Mouse (Mus musculus) megakaryocyte, embryonic 14.5 days (primary cell): ENCODE measurements around the gene Shq1. TPM values are rescaled to one million over a fixed set of nuclear protein-coding genes. Genes with fewer than 3 reads are reported as not detected.

Experiments used
- H3K27me3 ChIP-seq: replicated peaks from 2 replicates; pipeline ENCODE3; 2012; ENCODE audit warnings: inconsistent platforms
- H3K36me3 ChIP-seq: replicated peaks from 2 replicates; pipeline ENCODE3; 2012; ENCODE audit warnings: low read length, inconsistent platforms, mixed read lengths
- H3K4me1 ChIP-seq: 2 replicates; pipeline ENCODE4 v1.6.1; 2012; ENCODE audit warnings: inconsistent platforms
- H3K4me3 ChIP-seq: replicated peaks from 2 replicates; pipeline ENCODE3; 2012; ENCODE audit warnings: moderate library complexity, mild to moderate bottlenecking, inconsistent platforms
- H3K9me3 ChIP-seq: 2 replicates; pipeline ENCODE4 v1.6.1; 2012; ENCODE audit warnings: inconsistent platforms
- FLI1 ChIP-seq: IDR thresholded peaks from 2 replicates; pipeline ENCODE4 v1.6.1; 2012; ENCODE audit warnings: low read length, inconsistent platforms, mixed read lengths
- GATA1 ChIP-seq: IDR thresholded peaks from 3 replicates; pipeline ENCODE4 v1.6.1; 2012; ENCODE audit warnings: mixed read lengths, low read length, inconsistent platforms, borderline replicate concordance
- polyA plus RNA-seq: library from polyadenylated mRNA; stranded (reverse); fragments of >175 nt; gene quantifications from 2 replicates; pipeline ENCODE4 v1.2.3, GENCODE M21; 2012; ENCODE audit warnings: low replicate concordance; ENCODE audit not compliant: insufficient read depth

The Shq1 gene
- polyA plus RNA-seq, 1 experiment = 9.3 TPM

- H3K4me3 ChIP-seq = no peak overlapping the region
- no peaks in the 10 kb centered on the region for H3K36me3 ChIP-seq
- TF ChIP-seq FLI1 (no peak), GATA1 (no peak)
- H3K9me3 ChIP-seq = peaks cover 11% of the 10 kb centered on the region
- H3K27me3 ChIP-seq = peaks cover 43% of the 10 kb centered on the region
- peaks cover 27% of the 10 kb centered on the region for H3K4me1 ChIP-seq
These were observed 36.6 kb upstream of the Shq1 start for GRCm38 (mm10) chr6:100707557-100707956.

- Histone ChIP-seq H3K36me3 (no peaks in the 10 kb centered on the region), H3K27me3 (peaks cover 45% of the 10 kb centered on the region), H3K9me3 (peaks cover 17% of the 10 kb centered on the region), H3K4me3 (no peak overlapping the region), H3K4me1 (peaks cover 27% of the 10 kb centered on the region)
- TF ChIP-seq FLI1 = no peak
- TF ChIP-seq GATA1 = no peak
These were observed 35.9 kb upstream of the Shq1 start for GRCm38 (mm10) chr6:100706861-100707260.

GRCm38 (mm10) chr6:100705366-100705811 is 34.4 kb upstream of the Shq1 start:
- Histone ChIP-seq H3K9me3 (peaks cover 14% of the 10 kb centered on the region), H3K4me1 (peaks cover 27% of the 10 kb centered on the region), H3K4me3 (peak overlapping the region; percentile 89), H3K27me3 (peaks cover 47% of the 10 kb centered on the region), H3K36me3 (no peaks in the 10 kb centered on the region)
- TF ChIP-seq GATA1 = no peak
- TF ChIP-seq FLI1 = no peak

- Histone ChIP-seq H3K4me1 (peaks cover 27% of the 10 kb centered on the region), H3K27me3 (peaks cover 47% of the 10 kb centered on the region), H3K9me3 (peaks cover 14% of the 10 kb centered on the region), H3K4me3 (peak within 1 kb of the TSS; percentile 89), H3K36me3 (no peaks in the 10 kb centered on the region)
- no peak for TF ChIP-seq GATA1
- no peak for TF ChIP-seq FLI1
These were observed 33.8 kb upstream of the Shq1 start, which contains the start of gene Gxylt2 for GRCm38 (mm10) chr6:100704574-100705365. Gene Gxylt2, plus strand, starts transcription at chr6:100704734.

GRCm38 (mm10) chr6:100704197-100704573 is 33.2 kb upstream of the Shq1 start:
- Histone ChIP-seq H3K9me3 (peaks cover 14% of the 10 kb centered on the region), H3K4me3 (peak overlapping the region; percentile 89), H3K4me1 (peaks cover 22% of the 10 kb centered on the region), H3K27me3 (peaks cover 45% of the 10 kb centered on the region), H3K36me3 (no peaks in the 10 kb centered on the region)
- TF ChIP-seq FLI1 (no peak), GATA1 (no peak)

GRCm38 (mm10) chr6:100700774-100701173 is 29.8 kb upstream of the Shq1 start:
- TF ChIP-seq GATA1 (no peak), FLI1 (no peak)
- Histone ChIP-seq H3K4me3 (no peak overlapping the region), H3K4me1 (peaks cover 15% of the 10 kb centered on the region), H3K9me3 (peaks cover 14% of the 10 kb centered on the region), H3K27me3 (peaks cover 38% of the 10 kb centered on the region), H3K36me3 (no peaks in the 10 kb centered on the region)

- no peaks in the 10 kb centered on the region for H3K36me3 ChIP-seq
These were observed 29.0 kb upstream of the Shq1 start for GRCm38 (mm10) chr6:100699986-100700385.

GRCm38 (mm10) chr6:100686341-100686740 is 15.4 kb upstream of the Shq1 start:
- Histone ChIP-seq H3K27me3 (peaks cover 5% of the 10 kb centered on the region), H3K36me3 (no peaks in the 10 kb centered on the region), H3K4me1 (no peaks in the 10 kb centered on the region), H3K9me3 (0 out of 2 replicates have a peak, but pooled peaks cover 3% of the 10 kb centered on the region), H3K4me3 (no peak overlapping the region)
- TF ChIP-seq FLI1 = no peak
- TF ChIP-seq GATA1 = no peak

More at GRCm38 (mm10) chr6:100699986-100700385, 29.0 kb upstream of the Shq1 start:
- H3K9me3 ChIP-seq = peaks cover 14% of the 10 kb centered on the region
- H3K4me3 ChIP-seq = no peak overlapping the region
- H3K27me3 ChIP-seq = peaks cover 30% of the 10 kb centered on the region
- no peak for TF ChIP-seq FLI1
- no peak for TF ChIP-seq GATA1
- H3K4me1 ChIP-seq = peaks cover 12% of the 10 kb centered on the region

- H3K36me3 ChIP-seq = no peaks in the 10 kb centered on the region
- TF ChIP-seq FLI1 (no peak), GATA1 (no peak)
- peaks cover 1% of the 10 kb centered on the region for H3K27me3 ChIP-seq
- H3K9me3 ChIP-seq = peaks cover 3% of the 10 kb centered on the region; the same call in 1 of the 2 replicates
- H3K4me3 ChIP-seq = no peak overlapping the region
- H3K4me1 ChIP-seq = peaks cover 6% of the 10 kb centered on the region
These were observed 7.7 kb upstream of the Shq1 start for GRCm38 (mm10) chr6:100678636-100679035.

GRCm38 (mm10) chr6:100676461-100676860 is 5.5 kb upstream of the Shq1 start:
- no peaks in the 10 kb centered on the region for H3K36me3 ChIP-seq
- TF ChIP-seq GATA1 = no peak
- no peak for TF ChIP-seq FLI1

More at GRCm38 (mm10) chr6:100676461-100676860, 5.5 kb upstream of the Shq1 start:
- peaks cover 19% of the 10 kb centered on the region for H3K4me1 ChIP-seq
- no peaks in the 10 kb centered on the region; the same call in 1 of the 2 replicates for H3K9me3 ChIP-seq
- H3K4me3 ChIP-seq = no peak overlapping the region
- no peaks in the 10 kb centered on the region for H3K27me3 ChIP-seq
